Mouse (Mus musculus): Measurements from ENCODE around the gene Etv2. TPM values are rescaled to one million over a fixed set of nuclear protein-coding genes. Genes with fewer than 3 reads are reported as not detected.

The Etv2 gene
- not detected for total RNA-seq (2023)

GRCm38 (mm10) chr7:30635752-30636151 lies at the start of gene Etv2:
TSS of gene Etv2 (minus strand) at chr7:30635852.

GRCm38 (mm10) chr7:30671480-30671879 lies 35.8 kb upstream of the Etv2 start, which contains the start of gene Pmis2:
TSS of gene Pmis2 (minus strand) at chr7:30671605.

GRCm38 (mm10) chr7:30664529-30665200 lies 29.0 kb upstream of the Etv2 start, which contains the start of gene Haus5:
TSS of gene Haus5 (minus strand) at chr7:30664994.

DNA sequence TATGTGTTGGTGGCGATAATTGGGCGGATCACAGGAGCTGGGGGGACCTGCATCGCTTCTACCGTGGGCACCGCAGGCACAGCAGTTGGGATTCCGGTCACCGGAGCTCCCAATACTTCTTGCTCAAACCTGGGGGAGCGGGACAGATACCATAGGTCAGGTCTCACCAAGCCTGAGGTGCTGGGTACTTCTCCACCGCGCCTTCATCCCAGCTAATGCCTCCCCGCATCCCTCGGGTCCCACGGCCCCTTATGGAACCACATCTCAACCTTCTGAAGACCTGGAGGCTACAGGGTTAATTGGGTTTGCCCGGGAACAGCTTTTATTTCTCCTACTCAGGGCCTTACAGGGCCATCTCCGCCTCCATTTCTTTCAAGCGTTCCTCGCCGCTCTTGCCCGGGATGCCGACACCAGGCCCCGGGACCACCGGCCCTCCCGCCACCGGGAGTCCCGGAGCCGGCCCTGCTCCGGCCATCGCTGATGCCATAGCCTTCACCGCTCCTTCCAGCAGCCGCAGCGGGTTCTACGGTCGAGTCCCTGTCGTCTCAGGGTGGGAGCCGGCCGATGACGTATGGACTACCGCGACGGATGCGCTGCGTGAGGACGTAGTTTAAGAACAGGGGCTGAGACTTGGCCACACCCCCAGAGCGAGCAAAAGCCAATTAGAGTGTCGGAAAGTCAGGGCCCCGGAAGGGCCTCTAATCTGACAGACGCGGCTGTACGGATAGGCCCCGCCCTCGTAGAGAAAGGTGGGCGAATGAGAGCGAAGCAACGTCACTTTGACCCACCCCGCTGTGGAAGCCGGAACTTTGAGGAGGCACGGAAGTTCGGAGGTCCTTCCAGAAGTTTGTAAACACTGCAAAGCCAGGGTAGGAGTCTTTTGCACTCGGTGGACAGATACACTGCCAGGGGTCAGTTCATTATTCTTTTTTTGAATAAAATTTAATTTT lies 14.2 kb upstream of the Etv2 start, which contains the start of gene Rbm42:
Gene Rbm42 (minus strand): TSS at position 727 of the 950 bp plus-strand sequence.

DNA sequence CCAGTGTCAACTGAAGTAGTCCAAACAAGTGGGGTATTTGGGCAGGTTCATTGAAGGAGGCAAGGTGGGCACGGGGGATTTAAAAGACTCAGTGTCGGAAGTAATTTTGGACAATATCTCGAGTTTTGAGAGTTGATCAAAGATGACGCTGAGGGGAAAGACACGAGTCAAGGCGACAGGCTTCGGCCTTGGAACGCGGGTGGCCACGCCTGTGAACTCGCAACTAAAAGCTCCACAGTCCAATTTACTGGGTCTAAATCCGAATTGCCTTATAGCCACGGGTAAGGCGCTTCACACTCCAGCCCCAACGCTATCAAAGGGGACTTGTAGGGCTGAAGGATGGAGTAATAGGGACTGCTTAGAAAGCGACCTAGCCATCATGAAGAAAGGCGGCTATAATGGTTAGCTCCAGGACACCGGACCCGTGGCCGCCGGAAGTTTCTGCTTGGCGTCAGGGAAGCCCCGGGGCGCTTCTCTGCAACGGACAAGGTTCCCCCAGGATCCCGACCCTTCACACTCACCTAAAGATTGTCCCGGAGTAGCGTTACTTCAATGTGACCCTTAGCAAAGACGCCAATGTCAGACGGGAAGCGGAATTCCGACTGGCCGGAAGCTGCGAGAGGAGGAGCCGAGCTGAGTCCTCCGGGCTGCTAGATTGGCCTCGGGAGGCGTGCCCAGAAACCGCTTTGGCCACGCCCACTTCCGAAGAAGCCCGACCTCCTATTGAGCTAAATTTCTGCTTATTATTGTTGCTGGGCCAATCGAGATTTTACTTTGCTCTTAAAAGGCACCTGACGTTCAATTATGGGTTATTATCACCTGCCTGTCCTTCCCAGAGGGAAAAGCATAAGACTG lies 9.9 kb downstream of the Etv2 start, which contains the start of gene Cox6b1:
Gene Cox6b1 (minus strand): TSS at position 622 of the 855 bp plus-strand sequence.

DNA sequence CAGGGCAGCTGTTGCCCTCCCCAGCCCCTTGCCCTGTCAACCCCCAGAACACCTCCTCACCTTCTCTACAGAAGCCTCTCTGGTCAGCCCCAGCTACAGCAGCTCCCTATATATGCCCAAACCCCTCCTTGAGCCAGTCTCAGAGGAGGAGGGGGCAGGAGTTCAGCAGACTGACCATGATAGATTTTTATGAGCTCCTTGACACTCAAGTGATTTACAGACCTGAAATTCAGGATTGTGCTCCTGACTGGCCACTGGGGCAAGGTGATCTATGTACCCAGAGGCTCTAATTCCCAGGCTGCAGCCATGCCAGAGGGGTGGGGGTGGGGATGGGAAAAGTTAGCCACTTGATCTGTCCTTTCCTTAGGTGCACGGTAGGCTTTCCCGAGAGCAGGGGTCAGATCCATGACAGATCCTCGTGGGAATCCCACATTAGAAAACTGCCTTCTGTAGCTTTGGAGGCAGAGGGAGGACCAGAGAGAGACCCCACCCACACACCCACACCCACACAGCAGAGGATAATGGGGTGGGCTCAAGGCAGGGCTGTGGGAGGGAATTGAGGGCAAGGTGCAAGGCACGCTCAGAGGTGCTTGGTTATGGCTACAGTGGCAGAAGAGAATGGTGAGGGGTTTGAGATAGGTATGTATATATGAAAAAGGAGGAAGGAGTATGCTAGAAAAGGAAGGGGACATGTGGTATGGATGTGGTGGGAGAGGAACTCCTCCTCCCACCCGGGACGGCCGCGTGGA lies 22.8 kb downstream of the Etv2 start, which contains the start of gene Upk1a:
Gene Upk1a (minus strand): TSS at position 194 of the 749 bp plus-strand sequence.

DNA sequence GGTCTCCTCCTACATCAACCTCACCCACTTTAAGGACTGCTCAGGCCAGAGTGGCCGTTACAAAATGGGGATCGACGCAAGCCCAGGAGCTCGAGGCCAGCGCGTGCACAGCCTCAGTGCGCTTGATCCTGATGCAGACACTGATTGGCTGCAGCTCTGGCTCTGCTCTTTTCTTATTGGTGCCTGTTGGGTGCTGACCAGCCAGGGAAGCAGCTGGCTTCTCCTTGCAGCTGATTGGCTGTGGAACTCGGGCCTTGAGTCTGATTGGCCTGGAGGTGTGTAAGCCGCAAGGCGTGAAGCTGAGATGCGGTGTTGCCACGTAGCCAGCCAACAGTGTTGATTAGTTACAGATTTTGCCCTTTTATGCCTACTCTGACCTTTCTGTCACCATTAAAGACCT lies 36.9 kb downstream of the Etv2 start, which contains the start of gene Zbtb32:
Gene Zbtb32 (minus strand): TSS at position 124 of the 400 bp plus-strand sequence.

DNA sequence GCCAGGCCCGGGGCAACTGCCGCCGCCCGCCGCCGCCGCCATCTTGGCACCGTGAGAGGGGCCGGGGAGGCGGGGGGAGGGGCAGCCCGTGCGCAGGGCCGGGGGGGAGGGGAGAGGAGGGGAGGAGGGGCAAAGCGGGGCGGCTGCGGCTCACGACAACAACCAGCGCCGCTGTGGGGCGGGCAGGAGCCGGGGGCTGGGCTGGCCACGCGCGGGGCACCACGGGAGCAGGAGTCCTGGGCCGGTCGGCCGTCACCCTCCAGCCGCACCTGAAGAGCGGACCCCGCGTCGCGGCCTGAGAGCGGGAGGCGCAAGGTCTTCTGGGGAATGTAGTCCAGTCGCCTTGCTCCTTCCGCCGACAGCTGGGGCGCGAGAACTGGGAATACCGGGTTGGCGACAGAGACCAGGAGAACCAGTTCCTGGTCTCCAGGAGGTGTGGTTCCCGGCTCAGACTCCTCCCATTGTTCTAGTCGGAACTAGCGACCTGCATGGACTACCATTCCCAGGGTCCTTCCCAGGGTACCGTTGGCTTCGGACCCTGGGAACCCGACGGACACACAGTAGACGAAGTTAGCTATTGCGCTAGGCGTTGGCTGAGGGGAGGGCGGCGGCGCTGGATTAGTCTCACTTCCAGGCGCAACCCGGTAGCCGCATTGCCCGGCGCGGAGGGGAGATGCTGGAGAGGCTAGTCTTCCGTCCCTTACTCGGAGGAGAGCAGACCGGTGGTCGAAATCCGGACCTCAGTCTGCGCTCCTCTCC lies 46.8 kb downstream of the Etv2 start, which contains the start of gene Kmt2b:
Gene Kmt2b (minus strand): TSS at position 51 of the 759 bp plus-strand sequence.

Other genes with a start within 250 kb of the Etv2 start
- 21.2 TPM for gene Tyrobp, start 222.1 kb downstream of the Etv2 start, total RNA-seq (2023)
- gene Hcst, start 216.0 kb downstream of the Etv2 start, total RNA-seq (2023), result 181 TPM
- gene Nfkbid, start 214.1 kb downstream of the Etv2 start, total RNA-seq (2023), result 60.6 TPM
- 0.37 TPM for gene Aplp1, start 190.3 kb downstream of the Etv2 start, total RNA-seq (2023)
- gene Kirrel2, start 178.2 kb downstream of the Etv2 start, total RNA-seq (2023), result not detected
- gene Nphs1, start 177.5 kb downstream of the Etv2 start, total RNA-seq (2023), result not detected
- not detected for gene Prodh2, start 142.2 kb downstream of the Etv2 start, total RNA-seq (2023)
- gene Arhgap33, start 100.8 kb downstream of the Etv2 start, total RNA-seq (2023), result 7.0 TPM
- gene Hspb6, start 83.7 kb downstream of the Etv2 start, total RNA-seq (2023), result 4.1 TPM
- 11.5 TPM for gene Proser3, start 83.6 kb downstream of the Etv2 start, total RNA-seq (2023)
- gene Lin37, start 76.0 kb downstream of the Etv2 start, total RNA-seq (2023), result 39.9 TPM
- gene U2af1l4, start 72.6 kb downstream of the Etv2 start, total RNA-seq (2023), result 77.5 TPM
- 30.1 TPM for gene Gm49396, start 72.5 kb downstream of the Etv2 start, total RNA-seq (2023)
- 104 TPM for gene Psenen, start 72.2 kb downstream of the Etv2 start, total RNA-seq (2023)
- gene Igflr1, start 70.4 kb downstream of the Etv2 start, total RNA-seq (2023), result 48.2 TPM
- gene Kmt2b, start 47.1 kb downstream of the Etv2 start, total RNA-seq (2023), result 106 TPM
- not detected for gene Zbtb32, start 36.9 kb downstream of the Etv2 start, total RNA-seq (2023)
- 0.49 TPM for gene Upk1a, start 23.0 kb downstream of the Etv2 start, total RNA-seq (2023)
- gene Cox6b1, start 9.7 kb downstream of the Etv2 start, total RNA-seq (2023), result 185 TPM
- gene Rbm42, start 14.5 kb upstream of the Etv2 start, total RNA-seq (2023), result 91.5 TPM
- 37.6 TPM for gene Haus5, start 29.1 kb upstream of the Etv2 start, total RNA-seq (2023)
- not detected for gene Pmis2, start 35.8 kb upstream of the Etv2 start, total RNA-seq (2023)
- not detected for gene 2200002J24Rik, start 63.1 kb upstream of the Etv2 start, total RNA-seq (2023)
- not detected for gene Atp4a, start 76.4 kb upstream of the Etv2 start, total RNA-seq (2023)
- 47.1 TPM for gene Tmem147, start 93.7 kb upstream of the Etv2 start, total RNA-seq (2023)
- not detected for gene Gapdhs, start 107.8 kb upstream of the Etv2 start, total RNA-seq (2023)
- gene Sbsn, start 115.6 kb upstream of the Etv2 start, total RNA-seq (2023), result 6.2 TPM
- gene Dmkn, start 127.9 kb upstream of the Etv2 start, total RNA-seq (2023), result not detected
- not detected for gene Krtdap, start 152.0 kb upstream of the Etv2 start, total RNA-seq (2023)
- 1.3 TPM for gene Ffar2, start 187.9 kb upstream of the Etv2 start, total RNA-seq (2023)
- gene Ffar3, start 220.3 kb upstream of the Etv2 start, total RNA-seq (2023), result not detected
- 1.3 TPM for gene Ffar1, start 225.7 kb upstream of the Etv2 start, total RNA-seq (2023)
- 60.4 TPM for gene Cd22, start 244.5 kb upstream of the Etv2 start, total RNA-seq (2023)